Mouse (Mus musculus): ENCODE measurements at regions not wholly inside any gene's neighbourhood (a gene's known extent, or its start where the extent isn't known, plus 50 kb on each side); places are given as distances from the start of the nearest gene placed in this dataset.

DNA sequence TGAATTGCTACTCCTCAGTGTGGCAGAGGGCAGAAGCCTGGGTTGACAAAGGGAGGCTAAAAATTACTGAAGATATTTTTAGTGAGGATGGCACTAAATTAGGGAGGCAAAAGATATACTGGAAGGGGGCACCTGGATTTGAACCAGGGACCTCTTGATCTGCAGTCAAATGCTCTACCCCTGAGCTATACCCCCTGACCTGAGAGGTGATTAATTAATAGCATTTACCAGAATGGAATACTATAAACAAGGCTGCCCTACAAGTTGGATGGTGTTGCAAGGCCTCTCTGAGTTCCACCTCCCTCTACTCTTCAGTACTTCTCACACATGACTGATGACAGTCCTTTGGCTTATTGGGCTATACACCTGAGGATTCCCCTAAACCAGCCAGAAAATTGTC lies 136.6 kb upstream of the Zfp746 start:
- TF ChIP-seq TCF12 (IDR thresholded peaks at IDR 0.05; ENCODE audit: low read depth, low read length) (no peak), EP300 (IDR thresholded peaks at IDR 0.05; ENCODE audit: low read length) (no peak), MYC (IDR thresholded peaks at IDR 0.05; ENCODE audit: low read depth, low read length) (no peak), POLR2A (IDR thresholded peaks at IDR 0.05; ENCODE audit: low read depth, low read length) (no peak), USF1 (IDR thresholded peaks at IDR 0.05; ENCODE audit: low read depth, low read length) (no peak), JUND (conservative IDR thresholded peaks at IDR 0.05; ENCODE audit: low read depth, low read length) (no peak), CTCF (conservative IDR thresholded peaks at IDR 0.05 in 1 of 2, IDR thresholded peaks at IDR 0.05 in 1 of 2; ENCODE audit: low read depth in 2 of 2, low read length in 2 of 2) (no peak), BHLHE40 (IDR thresholded peaks at IDR 0.05; ENCODE audit: low read depth, low read length) (no peak), NRF1 (IDR thresholded peaks at IDR 0.05; ENCODE audit: low read depth, low read length) (no peak), MAFK (IDR thresholded peaks at IDR 0.05; ENCODE audit: insufficient replicate concordance, low read length) (no peak), RAD21 (IDR thresholded peaks at IDR 0.05; ENCODE audit: low read depth, low read length) (no peak)

Measured in CH12.LX (cell line).